Mouse (Mus musculus) testis, adult 2 months (tissue): ENCODE results near the gene Dnaja2. TPM values are rescaled to one million over a fixed set of nuclear protein-coding genes. Genes with fewer than 3 reads are reported as not detected.
A peak's percentile ranks its signal among the peaks of the same experiment; 100 is the strongest.

ENCODE experiments used
- H3K27ac ChIP-seq: fragments of 200-500 bp; 2 replicates; pipeline ENCODE4 v1.5.1; 2012; ENCODE audit warnings: low read depth, low read length; ENCODE audit not compliant: control insufficient read depth, insufficient read depth
- H3K27me3 ChIP-seq: fragments of 200-500 bp; 2 replicates; pipeline ENCODE4 v1.6.1; 2012; ENCODE audit warnings: mild to moderate bottlenecking, low read length, moderate library complexity; ENCODE audit not compliant: control insufficient read depth, insufficient read depth
- H3K36me3 ChIP-seq: fragments of 200-500 bp; 2 replicates; pipeline ENCODE4 v1.6.1; 2012; ENCODE audit warnings: mild to moderate bottlenecking, low read length; ENCODE audit not compliant: control insufficient read depth, insufficient read depth
- H3K4me1 ChIP-seq: fragments of 200-500 bp; 2 replicates; pipeline ENCODE4 v1.6.1; 2012; ENCODE audit warnings: low read length; ENCODE audit not compliant: control insufficient read depth, insufficient read depth
- H3K4me3 ChIP-seq: fragments of 200-500 bp; 2 replicates; pipeline ENCODE4 v1.5.1; 2012; ENCODE audit warnings: low read depth, mild to moderate bottlenecking, low read length, moderate library complexity, mixed read lengths; ENCODE audit not compliant: control insufficient read depth
- CTCF ChIP-seq: fragments of 200-500 bp; IDR thresholded peaks from 2 replicates; pipeline ENCODE4 v1.5.1; 2012; ENCODE audit warnings: low read depth, mild to moderate bottlenecking, inconsistent platforms, low read length, moderate library complexity; ENCODE audit not compliant: control insufficient read depth, insufficient read depth, insufficient replicate concordance
- POLR2A ChIP-seq: fragments of 200-500 bp; IDR thresholded peaks from 2 replicates; pipeline ENCODE4 v1.6.1; 2012; ENCODE audit warnings: low read depth, mild to moderate bottlenecking, inconsistent platforms, low read length, moderate library complexity; ENCODE audit not compliant: control insufficient read depth
- polyA plus RNA-seq: library from polyadenylated mRNA; depleted of rRNA; stranded (reverse); fragments of >200 nt; gene quantifications from 2 replicates; pipeline ENCODE4 v1.2.3, GENCODE M21; 2012; rRNA removed

Gene Dnaja2
- polyA plus RNA-seq, 1 experiment: 29.2 TPM

- no peaks in the 10 kb centered on the region for H3K27me3 ChIP-seq
- peaks cover 15% of the 10 kb centered on the region for H3K4me1 ChIP-seq
- TF ChIP-seq POLR2A: no peak
- no peaks in the 10 kb centered on the region for H3K36me3 ChIP-seq
- no peak overlapping the region for H3K4me3 ChIP-seq
- no peak overlapping the region for H3K27ac ChIP-seq
These were observed 65.6 kb downstream of the Dnaja2 start for GRCm38 (mm10) chr8:85489546-85489945.

- TF ChIP-seq CTCF (no peak), POLR2A (no peak)
- Histone ChIP-seq H3K4me1 (peaks cover 18% of the 10 kb centered on the region), H3K27me3 (no peaks in the 10 kb centered on the region), H3K4me3 (no peak overlapping the region), H3K36me3 (no peaks in the 10 kb centered on the region), H3K27ac (peak overlapping the region; percentile 7)
These were observed 66.5 kb downstream of the Dnaja2 start for GRCm38 (mm10) chr8:85488631-85489030.

GRCm38 (mm10) chr8:85487906-85488620 lies 67.1 kb downstream of the Dnaja2 start:
- no peaks in the 10 kb centered on the region for H3K27me3 ChIP-seq
- H3K4me3 ChIP-seq: peak overlapping the region; percentile 59
- H3K4me1 ChIP-seq: peaks cover 15% of the 10 kb centered on the region
- TF ChIP-seq CTCF (no peak), POLR2A (no peak)
- H3K27ac ChIP-seq: peak overlapping the region; percentile 65
- no peaks in the 10 kb centered on the region for H3K36me3 ChIP-seq

Other genes with a start within 250 kb of the Dnaja2 start
- 1.3 and 1.5 TPM in 2 replicates for gene Mylk3, start 169.0 kb downstream of the Dnaja2 start, polyA plus RNA-seq
- 10.3 and 12.4 TPM in 2 replicates for gene 4921524J17Rik, start 122.5 kb downstream of the Dnaja2 start, polyA plus RNA-seq
- 12.7 and 15.6 TPM in 2 replicates for gene Gpt2, start 62.8 kb downstream of the Dnaja2 start, polyA plus RNA-seq
- 0.87 and 1.4 TPM in 2 replicates for gene Neto2, start 145.6 kb upstream of the Dnaja2 start, polyA plus RNA-seq